Mouse (Mus musculus) MEL-GATA-1-ER (cell line): ENCODE data around the gene Cenpe.
A peak's percentile ranks its signal among the peaks of the same experiment; 100 is the strongest.
"Not testable (repeated sequence)": the region's sequence is repeated elsewhere in the genome, so short reads cannot be mapped to it uniquely, and the experiment has no call there.

Experiments
- DNase-seq: peaks from one replicate; pipeline ENCODE4 v3.0.0-alpha.2; 2012; ENCODE audit warnings: low read depth; ENCODE audit errors: extremely low read depth

Gene Cenpe

DNA sequence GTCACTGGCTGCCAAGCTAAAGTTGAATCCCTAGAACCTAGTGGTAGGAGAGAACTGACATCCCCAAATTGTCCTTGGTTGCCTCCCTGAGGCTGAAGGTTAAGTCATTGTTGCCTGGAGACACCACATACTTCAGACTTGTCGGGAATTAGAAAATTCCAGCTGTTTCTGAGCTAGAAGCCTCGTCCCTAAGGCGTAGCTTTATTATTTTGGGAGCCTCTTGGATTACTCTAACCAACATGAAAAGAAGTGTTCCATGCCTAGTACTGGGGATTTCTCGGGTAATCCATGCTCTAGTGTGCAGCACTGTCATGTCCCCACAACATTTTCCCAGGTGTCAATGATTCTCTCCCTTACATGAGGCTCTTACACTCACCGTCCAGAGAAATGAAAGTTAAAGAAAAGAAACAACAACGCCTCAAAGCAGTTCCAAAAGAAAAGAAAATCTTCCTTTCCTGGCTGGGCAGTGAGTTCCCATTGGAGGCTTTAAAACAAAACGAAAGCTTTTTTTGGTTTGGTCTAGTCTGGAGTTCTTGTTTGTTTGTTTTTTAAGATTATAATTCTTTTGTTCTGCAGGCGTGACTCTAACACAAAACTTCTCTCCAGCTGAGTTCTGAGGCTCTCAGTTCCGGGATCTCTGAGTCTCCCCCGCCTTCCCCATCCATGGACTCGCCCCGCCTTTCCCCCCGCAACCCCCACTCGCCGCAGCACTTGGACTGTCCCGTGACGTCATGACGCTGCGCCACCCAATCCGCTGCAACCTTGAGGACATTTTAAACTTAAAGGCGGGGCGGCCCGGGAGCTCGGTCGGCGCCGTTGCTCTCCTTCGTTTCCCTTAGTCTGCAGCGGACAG lies at the start of gene Cenpe:
Gene Cenpe, plus strand, starts transcription at position 733 of the 853 bp plus-strand sequence.
- DNase-seq, result peak; percentile 80

DNA sequence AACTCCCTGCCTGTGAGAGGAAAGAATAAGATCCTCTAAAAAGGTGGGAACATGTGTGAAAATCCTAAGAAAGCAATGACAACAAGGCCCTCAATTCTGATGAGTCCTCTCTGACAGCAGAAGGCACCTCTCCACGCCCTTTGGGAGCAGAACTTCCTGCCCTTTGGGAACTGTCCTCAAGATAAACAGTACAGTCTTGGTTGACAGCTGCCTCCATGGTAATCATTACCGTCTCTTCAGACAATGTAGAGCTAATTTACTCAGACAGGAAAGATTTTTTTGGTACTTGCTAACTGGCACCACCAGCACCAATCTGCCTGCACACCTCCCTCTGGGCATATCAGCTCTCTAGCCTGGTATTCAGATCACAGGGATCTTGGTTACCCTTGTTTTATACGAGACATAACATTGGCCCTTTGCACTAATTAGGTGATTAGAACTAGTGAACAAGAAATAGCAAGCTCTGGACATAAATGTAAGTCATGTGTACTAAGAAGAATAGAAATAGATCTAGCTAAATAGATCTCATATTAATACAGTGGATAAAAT lies 40.4 kb upstream of the Cenpe start:
- DNase-seq, result no peak

DNA sequence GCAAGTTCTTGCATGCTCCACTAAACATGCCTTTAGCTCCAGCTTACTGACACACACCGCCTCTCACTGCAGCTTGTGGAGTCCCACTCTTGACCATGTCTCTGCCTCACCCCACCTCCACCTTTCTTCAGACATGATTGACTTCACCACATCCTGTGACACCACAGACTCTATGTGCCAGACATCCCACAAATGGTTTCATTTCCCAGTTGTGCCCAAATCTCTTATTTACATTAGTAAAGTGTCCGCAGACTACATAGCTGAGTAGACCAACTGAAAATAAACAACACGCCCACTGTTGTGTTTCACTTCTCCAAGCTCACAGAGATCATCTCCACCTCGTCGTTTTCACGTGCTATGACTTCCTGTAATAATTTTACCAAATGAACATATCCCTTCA lies 20.5 kb upstream of the Cenpe start:
- DNase-seq, result no peak

DNA sequence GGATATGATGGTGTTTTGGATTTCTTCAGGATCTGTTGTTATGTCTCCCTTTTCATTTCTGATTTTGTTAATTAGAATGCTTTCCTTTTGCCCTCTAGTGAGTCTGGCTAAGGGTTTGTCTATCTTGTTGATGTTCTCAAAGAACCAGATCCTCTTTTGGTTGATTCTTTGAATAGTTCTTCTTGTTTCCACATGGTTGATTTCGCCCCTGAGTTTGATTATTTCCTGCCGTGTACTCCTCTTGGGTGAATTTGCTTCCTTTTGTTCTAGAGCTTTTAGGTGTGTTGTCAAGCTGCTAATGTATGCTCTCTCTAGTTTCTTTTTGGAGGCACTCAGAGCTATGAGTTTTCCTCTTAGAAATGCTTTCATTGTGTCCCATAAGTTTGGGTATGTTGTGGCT lies 14.3 kb upstream of the Cenpe start:
- not testable (repeated sequence) for DNase-seq

DNA sequence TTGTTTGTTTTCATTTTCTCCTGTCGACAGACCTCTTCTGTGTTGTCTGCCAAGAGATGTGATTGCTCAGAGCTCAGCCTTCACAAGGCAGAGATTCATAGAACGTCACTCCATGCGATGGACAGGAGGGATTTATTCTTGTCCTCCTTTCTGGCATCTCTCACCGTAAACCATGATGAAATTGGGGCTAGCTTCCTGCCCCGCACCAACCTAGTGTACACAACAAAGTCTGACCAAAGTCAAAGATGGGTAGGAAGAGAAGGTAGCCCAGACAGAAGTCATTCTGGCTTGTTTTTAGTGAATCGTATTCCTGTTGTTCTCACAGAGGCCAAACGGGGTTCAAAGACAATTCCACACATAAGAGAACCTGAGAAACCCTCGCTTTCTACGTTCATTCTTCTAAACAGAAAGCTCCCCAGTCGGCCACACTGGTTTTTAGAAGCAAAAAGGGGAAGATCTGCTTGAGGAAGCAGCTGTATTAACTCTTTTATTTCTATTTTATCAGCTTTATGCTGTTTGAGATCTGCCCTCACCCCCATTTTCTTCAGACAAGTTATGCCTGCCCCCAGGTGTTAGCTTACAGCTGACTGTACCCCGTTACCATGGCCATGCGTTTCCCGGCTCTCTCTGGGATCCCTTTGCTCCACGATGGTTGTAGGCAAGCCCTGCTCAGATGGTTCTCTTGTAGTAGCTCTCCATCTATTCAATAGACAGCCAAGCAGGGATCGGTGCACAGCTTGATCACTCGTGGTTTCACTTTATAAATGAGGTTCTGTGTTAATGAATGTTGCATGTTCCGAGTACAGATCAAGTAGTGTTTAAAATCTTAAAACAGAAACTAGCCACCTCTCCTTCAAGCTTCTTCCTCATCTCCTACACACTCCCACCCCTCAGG lies 11.7 kb upstream of the Cenpe start:
- DNase-seq, result no peak

DNA sequence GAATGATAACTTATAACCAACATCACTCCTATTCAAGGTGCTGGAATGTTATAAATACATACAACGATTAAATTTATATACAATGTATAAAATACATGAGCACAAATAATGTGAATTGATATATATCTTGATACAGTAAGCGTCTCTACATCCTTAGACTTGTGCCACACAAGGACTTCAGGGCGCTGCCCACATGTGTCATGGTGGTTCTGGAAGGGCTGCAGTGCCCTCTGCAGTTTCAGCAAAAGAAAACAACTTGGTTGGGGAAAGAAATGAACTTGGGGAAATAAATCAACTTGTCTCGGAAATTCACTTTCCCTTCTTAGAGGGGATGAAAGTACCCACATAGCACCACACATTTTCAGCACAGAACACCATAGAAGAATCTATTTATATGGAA lies 5.7 kb upstream of the Cenpe start:
- DNase-seq, result peak; percentile 5

DNA sequence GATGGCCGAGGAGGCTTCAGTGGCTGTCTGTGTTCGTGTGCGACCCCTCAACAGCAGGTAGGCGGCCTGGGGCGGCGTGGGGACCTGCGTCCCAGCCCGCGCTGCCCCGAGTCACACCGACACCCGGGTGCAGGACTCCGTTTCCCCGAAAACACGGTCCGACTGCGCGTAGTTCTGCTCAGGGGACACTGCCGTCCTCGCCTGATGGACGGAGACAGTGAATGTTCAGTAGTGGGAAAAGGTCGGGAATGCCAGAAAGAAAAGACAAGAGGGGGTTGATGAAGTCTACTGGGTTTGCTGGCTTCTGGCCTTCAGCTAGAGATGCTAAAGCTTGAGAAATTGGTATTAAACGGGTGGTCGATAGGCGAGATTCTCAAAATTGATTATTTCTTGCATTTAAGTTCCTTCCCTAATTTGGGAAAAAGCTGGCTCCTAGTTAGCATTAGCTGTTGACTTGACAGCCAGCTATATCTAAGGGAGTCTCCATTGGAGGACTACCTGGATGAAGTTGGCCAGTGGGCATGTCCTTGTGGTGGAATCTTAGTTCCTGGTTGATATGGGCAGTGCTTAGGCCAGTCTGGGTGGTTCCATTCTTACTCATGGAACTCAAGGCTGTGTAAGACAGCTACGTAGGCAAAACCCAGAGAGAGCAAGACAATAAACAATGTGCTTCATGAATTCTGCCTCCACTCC lies 467 bp downstream of the Cenpe start:
- DNase-seq, result peak; percentile 51

DNA sequence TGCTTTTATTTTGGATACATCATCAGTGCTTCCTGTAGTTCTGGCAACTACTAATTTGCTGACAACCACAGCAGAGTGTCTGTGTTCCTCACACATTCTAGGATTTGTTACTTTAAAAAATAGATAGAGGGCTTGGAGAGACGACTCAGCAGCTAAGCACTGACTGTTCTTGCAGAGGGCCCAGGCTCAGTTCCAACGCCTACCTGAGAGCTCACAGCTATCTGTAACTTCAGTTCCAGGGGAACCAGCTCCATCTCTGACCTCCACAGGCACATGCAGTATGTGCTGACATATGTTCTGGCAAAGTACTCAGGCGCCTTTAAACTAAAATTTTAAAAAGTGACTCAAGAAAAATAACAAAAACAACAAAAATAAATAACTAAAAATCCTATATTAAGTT lies 19.7 kb downstream of the Cenpe start:
- no peak for DNase-seq

DNA sequence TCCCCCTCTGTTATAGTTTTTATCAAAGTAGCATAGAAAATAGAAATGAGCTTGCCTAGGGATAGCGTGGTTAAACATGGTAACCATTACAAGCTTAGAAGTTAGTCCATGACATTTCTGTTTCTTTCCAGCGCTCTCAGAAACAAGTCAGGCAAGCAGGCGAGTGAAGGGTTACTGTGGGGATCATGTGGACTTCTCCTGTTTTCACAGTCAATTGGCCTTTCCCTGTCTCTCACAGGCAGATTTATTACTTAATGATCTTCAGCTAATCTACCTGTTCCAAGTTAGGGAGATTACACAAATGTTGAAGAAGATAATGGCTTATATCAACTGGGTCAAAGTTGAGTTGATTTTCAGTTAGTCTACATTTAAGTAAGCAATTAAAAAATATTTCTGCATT lies 20.1 kb downstream of the Cenpe start:
- no peak for DNase-seq

DNA sequence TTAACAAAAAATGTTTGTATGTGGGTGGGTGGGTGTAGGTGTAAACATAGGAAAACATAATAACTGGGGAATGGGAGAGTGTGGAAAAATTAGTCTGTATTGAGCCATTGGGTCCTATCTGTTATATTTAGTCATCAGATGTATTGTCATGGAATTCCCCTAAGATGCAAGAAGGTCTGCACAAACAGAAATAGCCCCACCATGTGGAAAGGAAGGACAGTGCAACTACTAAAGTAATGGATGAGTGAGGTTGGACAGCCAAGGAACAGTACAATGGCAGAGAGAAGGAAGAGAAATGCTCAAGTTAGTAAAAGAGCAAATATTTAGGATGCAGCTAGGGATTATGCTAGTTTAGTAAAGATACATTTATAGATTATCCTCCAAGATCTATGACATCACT lies 33.4 kb downstream of the Cenpe start:
- DNase-seq, result peak; percentile 12

DNA sequence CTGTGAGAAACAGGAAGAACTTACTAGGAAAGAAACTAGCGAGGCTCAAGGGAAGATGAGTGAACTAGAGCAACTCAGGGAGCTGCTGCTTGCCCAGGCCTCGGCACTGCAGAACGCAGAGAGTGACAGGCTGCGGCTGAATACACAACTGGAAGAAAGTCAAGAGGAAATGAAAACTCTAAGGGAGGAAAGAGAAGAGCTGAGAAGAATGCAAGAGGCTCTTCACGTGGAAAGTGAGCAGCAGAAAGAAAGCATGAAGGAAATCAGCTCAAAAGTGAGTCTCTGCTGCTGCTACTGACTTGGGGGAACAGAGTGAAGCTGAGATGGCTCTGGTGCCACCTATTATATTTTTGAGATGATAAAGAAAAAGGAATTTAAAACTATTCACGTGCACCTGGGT lies 34.5 kb downstream of the Cenpe start:
- DNase-seq, result no peak

DNA sequence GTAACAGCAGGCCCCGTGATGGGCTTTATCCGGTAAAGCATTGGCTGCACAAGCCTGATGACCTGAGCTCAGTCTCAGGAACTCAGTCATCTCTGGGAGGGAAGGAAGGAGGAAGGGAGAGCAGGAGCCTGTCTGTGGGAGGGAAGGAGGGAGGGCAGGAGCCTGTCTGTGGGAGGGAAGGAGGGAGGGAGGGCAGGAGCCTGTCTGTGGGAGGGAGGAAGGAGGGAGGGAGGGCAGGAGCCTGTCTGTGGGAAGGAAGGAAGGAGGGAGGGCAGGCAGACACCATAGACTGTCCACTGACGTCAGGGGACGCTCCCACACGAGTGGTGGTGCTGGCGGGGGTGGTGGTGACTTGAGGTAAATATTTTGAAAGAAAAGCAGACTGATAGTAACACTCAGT lies 36.8 kb downstream of the Cenpe start:
- DNase-seq, result no peak

DNA sequence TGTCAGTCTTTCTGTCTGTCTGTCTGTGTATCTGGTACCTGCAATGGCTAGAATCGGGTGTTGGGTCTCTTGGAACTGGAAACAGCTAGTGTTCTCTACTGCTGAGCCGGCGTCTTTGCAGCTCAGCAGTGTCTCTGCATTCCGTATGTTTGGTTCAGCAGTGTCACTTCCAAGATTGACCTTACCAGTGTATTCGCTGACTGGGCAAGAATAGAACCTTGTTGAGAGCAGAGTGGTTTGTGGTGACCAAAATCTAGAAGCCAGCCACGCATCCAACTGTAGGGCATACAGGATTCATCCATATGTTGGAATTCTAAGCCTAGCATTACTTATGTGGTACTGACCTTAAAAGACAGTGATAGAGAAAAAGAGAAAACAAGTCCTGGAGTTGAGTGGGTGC lies 39.5 kb downstream of the Cenpe start:
- no peak for DNase-seq

DNA sequence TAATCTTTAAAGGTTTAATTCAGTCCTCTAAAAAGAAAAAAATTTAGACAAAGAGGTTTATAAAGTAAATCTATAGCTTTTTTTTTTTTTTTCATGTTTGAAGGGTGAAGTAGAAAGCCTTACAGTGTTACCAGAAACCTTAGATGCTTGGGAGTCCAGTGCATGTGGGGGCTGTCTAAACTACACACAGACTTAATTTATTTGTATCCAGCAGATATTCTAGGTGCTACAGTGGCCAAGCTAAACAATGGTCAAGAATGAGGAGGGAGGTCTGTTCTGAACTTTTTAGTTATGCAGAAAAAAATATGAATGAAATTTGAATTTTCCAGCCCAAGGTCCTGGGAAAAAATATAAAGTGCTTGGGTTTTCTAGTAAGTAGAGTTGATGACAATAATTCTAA lies 42.4 kb downstream of the Cenpe start:
- DNase-seq, result no peak

DNA sequence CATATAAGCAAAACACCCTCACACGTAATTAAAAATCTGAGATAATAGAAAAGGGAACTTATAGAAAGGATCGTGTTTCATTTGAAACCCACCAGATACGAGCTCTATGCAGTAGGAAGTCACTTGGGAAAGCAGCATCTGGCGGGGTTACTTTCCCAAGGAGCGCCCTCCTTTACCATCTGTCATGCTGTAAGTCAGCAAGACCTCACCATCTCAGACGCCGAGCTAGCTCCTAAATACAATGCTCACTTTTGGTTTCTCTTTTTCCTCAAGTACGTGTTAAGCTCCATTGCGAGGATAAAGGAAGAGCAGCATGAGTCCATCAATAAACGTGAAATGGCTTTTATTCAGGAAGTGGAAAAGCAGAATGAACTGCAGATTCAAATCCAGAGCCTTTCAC lies 46.6 kb downstream of the Cenpe start:
- no peak for DNase-seq

DNA sequence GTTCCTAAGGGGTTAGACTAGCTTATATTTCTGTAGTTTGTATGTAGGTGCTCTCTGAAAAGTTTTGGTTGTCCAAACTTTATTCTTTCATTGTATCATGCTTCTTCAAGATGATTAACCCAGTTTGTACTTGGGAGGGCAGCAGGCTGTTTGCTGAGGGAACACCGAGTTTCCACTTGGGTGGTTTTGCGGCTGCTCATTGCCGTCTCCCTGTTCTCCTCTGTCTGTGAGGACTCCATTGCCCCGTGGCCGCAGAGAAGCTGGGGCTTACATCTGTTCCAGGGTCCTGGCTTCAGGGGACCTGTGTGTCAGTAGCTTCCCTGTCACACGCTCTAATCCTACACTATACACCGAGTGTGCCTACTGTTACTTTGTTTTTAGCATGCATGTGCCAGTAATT lies 47.9 kb downstream of the Cenpe start:
- DNase-seq, result no peak

DNA sequence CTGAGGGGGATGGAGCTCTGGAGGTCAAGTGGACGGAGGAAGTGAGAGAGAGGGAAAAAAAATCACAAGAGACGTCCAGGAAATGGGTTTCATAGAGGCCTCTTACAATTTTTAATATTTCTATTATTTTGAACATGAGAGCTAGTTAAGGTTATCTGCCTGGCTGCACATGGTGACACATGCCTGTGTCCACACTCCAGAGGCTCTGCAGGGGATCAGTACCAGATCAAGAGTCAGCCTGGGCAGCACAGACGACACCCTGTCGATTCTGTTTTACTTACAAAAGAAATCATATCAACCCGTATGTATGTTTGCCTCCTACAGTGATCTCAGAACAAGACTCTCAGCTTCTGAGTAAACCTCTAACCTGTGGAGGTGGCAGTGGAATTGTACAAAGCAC lies 56.3 kb downstream of the Cenpe start:
- DNase-seq, result no peak

DNA sequence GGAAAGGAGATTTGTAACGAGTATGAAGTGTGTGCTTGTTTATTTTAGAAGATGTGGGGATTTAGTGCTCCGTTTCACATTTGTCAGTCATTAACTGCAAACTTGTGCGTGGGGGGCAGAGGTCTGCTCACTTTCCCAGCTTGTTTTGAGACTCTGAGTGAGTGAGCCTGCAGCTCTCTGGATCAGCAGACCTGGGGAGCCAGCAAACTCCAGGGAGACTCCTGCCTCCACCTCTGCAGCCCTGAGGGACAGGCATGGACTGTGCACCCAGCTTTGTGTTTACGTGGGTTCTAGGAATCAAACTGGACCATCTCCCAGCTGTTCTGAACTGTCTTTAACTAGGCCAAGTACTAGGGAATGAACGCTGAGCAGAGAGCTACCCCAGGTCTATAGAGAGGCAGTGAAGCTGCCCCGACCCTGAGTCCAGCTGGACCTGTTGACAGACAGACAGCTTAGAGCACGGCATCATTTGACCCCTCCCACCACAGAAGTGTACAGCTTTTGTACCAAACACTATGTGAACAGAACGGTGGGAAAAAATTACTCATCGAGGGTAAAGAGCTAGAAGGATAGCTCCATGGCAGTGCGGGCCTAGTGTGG lies 57.2 kb downstream of the Cenpe start:
- DNase-seq, result no peak

DNA sequence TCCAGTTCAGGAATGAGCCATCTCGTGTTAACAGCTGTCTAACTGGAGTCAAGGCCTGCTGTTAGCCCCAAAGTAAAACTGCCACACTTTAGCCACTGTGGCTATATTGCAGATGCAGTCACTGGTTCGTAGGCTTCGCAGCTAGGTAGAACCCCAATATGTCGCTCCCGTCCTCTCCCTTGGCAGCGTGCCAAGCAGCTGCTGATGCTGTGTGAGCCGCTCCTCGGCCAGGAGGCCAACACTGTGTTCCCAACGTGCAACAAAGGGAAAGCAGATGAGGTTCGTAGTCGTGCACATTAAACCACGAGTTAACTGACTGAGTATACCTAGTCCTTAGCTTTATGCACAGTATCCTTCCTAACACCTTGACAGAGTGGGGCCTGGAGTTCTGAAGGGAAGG lies 60.3 kb downstream of the Cenpe start:
- DNase-seq, result no peak

DNA sequence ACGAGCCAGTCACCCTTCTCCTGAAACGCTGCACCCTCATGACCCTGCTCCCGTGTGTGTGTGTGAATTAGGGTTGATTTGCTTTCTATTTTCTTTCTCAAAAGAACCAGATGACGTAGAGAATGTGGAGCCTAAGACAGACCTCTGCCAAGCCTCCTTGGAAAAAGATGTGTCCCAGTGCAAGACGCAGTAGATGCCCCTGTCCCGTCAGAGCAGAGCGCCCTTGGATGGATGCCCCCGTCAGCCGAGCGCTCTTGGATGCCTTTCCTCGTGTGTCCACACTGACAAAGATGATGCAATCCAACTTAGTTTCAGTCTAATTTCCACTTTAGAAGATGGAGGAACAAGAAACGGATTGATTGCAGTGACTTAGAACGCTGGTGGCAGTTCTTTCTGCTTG lies 60.7 kb downstream of the Cenpe start:
- DNase-seq, result no peak

DNA sequence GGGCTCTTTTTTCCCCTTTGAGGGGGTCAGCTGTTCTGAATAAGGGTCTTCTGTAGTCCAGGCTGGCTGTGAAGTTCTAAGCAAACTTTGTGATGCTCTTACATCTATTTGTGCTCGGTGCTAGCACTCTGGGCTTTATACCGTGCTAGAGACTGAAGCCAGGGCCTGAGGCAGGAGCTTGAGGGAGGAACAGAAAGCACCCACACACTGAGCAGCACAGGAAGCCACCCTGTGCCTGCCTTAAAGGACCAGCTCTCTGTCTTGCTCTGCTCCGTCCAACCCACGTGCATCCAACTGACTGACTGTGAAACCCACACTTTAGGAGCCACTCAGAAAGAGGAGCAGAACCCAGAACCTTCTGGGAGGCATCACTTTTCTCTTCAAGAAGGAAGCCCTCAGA lies 67.8 kb downstream of the Cenpe start:
- DNase-seq, result no peak
